Mouse (Mus musculus) ovary, postnatal 36 days (tissue): Measurements from ENCODE around the gene Anxa5.

Source experiments
- DNase-seq: peaks from one replicate; pipeline ENCODE4 v3.0.0; 2022; ENCODE audit warnings: low spot score, mixed read lengths

Anxa5 gene

DNA sequence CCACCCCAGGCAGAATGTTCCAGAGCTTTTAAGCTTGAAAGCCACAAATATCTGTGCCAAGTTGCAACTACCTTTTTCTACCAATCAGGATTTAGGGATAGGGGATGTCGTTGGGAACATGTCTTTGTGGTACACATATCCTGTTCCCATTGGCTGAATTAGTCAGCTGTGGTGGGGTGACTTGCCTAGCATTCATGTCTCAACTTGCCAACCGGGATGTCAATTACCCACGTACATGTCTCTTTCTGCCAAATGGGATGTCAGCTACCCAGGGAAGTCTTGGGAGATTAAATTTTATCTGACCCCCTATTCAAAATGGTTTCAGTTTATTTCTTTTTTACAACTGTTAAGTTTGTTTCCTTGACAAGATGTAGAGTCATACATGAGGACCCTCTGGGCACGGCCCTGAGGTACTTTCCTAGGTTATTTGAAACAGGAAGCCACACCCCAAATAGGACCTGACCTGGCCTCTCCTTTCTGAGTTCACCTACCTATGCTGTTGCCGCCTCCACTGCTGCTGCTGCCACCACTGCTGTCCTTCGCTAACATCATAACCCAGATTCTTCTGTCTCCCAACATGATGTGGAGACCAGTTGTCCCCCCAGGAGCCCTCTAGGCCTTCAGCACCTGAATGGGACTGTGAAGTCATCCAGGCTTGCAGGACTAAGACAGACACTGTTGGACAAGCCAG lies 13.3 kb upstream of the Anxa5 start:
- DNase-seq, result no peak

DNA sequence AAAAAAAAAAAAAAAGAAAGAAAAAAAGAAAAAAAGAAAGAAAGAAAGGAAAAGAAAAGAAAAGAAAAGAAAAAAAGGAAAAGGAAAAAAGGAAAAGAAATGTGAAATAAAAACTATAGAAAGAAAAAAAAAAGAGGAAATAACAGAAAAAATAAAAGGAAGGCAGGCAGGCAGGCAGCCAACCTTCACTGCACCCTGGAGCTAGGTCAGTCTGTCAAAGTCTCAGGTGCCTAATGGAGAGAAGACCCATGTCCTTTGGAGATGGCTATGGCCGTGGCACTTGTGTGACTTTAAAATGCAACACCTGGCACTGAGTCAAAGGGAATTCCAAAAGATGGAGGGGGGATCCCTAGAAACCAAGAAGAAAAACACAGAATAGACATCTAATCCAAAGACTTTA lies 12.7 kb upstream of the Anxa5 start:
- no peak for DNase-seq

GRCm38 (mm10) chr3:36486881-36487280 lies 11.2 kb upstream of the Anxa5 start:
- DNase-seq, result no peak

- DNase-seq, result no peak
These were observed 10.5 kb upstream of the Anxa5 start for GRCm38 (mm10) chr3:36486176-36486575.

DNA sequence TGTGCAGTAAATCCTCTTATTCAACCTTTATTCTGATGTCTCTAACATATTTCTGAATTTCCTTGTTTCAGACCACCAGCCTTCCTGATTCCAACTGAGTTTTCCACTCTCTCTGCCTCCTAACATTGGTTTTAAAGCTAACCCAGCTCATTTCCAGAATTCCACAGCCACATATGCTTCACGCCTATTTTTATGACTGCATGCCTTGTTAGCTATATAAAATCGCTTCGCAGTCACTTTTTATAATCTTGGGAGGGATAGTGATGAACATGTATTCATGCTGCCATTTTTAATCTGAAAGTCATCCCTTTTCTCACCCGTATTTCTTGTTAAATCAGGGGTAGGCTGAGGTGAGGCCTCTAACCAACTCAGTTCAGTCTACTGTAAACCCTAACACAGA lies 8.6 kb upstream of the Anxa5 start:
- no peak for DNase-seq

DNA sequence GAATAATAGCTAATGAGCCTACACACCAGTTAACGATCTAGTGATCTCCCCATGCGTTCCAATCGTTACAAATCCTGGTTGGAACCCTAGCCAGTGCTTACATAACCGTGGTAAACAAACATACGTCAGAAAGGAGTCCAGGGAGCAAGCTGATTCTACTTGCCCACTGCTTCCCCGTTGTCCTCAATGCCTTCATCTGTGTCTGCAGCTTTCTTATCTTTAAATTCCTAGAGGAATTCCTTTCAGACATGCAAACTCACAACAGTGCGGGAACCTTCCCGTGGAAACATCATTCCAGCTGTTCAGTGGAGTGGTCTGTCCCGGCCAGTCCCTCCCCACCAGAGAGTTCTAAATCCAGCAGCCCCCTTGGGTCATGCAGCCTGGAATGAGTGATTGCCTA lies 7.2 kb upstream of the Anxa5 start:
- DNase-seq, result no peak

- DNase-seq, result peak; percentile 48
These were observed 6.1 kb upstream of the Anxa5 start for GRCm38 (mm10) chr3:36481776-36482193.

DNA sequence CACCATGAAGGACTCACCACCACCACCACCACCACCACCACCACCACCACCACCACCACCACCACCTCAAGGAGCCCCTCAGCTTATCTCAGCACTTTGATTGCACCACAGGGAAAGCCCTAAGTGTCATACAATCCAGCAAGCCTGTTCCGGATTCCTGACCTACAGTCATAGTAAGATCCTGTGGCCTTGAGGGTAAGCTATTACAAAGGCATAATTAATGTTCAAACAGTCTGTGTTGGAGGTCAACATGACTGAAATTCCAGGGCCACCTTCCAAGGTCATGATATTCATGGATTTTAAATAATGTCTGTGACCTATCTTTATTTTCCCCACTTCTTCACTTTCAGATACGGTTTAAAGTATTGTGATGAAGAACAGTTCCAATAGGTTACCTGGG lies 4.8 kb upstream of the Anxa5 start:
- DNase-seq, result no peak

- no peak for DNase-seq
These were observed 3.1 kb upstream of the Anxa5 start for GRCm38 (mm10) chr3:36478776-36479175.

- DNase-seq, result no peak
These were observed 814 bp upstream of the Anxa5 start for GRCm38 (mm10) chr3:36476261-36477155.

DNA sequence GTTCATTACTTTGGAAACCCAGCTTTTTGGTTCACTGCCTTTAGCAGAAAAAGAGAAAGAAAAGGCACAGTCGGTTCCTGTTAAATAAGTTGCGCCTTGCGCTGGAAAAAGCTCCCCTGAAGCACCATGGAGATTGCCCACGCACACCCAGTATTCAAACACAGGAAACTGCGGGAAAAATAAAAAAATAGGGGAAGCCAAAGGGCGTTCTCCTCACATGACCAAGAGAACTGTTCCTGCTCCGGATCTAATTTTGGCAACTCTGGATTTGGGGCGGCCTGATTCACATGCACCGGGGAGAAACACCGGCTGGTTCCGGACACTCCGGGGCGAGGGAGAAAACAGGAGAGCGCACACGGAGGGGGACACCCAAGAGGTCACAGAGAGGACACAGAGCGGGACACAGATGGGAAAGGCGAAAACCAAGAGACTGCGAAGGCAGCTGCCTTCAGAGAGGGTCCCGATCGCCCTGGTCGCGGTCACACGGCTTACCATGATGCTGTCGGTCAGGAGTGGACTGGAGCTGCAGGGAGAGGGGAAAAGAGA lies 683 bp downstream of the Anxa5 start:
- no peak for DNase-seq

GRCm38 (mm10) chr3:36474421-36474820 lies 1.3 kb downstream of the Anxa5 start:
- DNase-seq, result no peak

GRCm38 (mm10) chr3:36473222-36473621 lies 2.5 kb downstream of the Anxa5 start:
- no peak for DNase-seq

- DNase-seq, result no peak
These were observed 3.8 kb downstream of the Anxa5 start for GRCm38 (mm10) chr3:36471856-36472255.

DNA sequence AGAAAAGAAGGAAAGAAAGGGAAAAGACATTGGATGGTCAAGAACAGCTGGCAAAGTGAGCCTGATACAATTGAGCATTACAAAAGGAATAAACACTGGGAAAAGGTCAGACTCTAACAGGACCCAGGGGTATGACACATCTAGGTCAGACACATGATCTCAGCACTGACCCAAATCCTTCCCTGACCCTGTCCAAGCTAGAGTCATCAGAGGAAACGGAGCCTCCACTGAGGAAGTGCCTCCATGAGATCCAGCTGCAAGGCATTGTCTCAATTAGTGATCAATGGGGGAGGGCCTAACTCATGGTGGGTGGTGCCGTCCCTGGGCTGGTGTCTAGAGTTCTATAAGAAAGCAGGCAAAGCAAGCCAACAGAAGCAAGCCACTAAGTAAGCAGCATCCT lies 6.8 kb downstream of the Anxa5 start:
- DNase-seq, result no peak

GRCm38 (mm10) chr3:36467632-36468031 lies 8.1 kb downstream of the Anxa5 start:
- no peak for DNase-seq

- DNase-seq, result no peak
These were observed 10.2 kb downstream of the Anxa5 start for GRCm38 (mm10) chr3:36465538-36465937.

DNA sequence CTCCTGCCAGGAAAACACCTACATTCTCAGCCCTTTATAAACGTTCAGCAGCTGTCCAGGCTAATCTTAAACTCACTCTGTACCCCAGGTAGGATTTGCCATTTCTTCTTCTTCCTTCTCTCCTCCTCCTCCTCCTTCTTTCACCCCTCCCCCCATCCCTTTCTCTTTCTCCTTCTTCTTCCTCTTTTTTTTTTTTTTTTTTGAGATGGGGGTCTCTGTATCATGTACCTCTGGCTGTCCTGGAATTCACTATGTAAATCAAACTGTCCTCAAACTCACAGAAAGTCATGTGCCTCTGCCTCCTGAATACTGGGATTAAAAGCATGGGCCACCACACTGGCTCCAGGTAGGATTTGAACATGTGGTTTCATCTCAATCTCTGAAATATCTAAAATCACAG lies 13.3 kb downstream of the Anxa5 start:
- no peak for DNase-seq

GRCm38 (mm10) chr3:36461819-36462218 lies 13.9 kb downstream of the Anxa5 start:
- DNase-seq, result no peak

DNA sequence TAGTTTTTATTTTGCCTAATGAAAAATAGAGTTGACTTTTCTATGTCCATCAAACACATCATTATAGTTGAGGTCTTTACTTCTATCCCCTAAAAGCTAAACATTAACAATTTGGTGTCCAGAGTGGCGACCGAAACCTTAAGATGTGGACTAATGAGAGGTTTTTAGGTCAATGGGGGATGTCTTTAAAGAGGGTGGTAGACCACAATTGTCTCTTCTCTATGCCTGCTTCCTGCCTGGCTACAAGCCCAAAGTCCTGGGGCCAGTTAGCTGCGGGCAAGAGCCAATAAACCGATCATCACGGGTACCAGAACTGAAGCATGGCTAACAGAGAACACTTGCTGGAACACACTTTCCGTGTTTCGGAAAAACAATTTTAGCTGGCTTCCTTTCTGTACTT lies 15.0 kb downstream of the Anxa5 start:
- no peak for DNase-seq

- DNase-seq, result no peak
These were observed 20.1 kb downstream of the Anxa5 start for GRCm38 (mm10) chr3:36455566-36455965.

DNA sequence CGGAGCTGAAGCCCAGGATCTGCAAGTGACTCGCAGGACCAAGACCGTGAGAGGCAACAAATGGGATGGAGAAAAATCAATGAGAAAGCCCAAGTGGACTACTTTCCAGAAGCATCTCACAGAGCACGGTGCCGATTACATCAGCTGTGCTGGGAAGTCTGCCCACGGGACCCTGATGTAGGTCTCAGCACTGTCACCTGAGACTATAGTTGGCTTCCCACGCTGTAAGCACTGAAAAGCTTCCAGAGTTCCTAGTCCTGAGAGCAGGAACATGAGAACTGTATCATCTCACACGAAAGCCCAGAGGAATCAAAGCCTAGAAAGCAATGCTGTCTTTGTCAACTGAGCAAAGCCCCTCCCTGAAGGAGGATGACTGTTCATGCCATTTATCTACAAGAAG lies 20.6 kb downstream of the Anxa5 start:
- no peak for DNase-seq

GRCm38 (mm10) chr3:36452502-36452901 lies 23.2 kb downstream of the Anxa5 start:
- no peak for DNase-seq
